Mouse (Mus musculus) liver, embryonic 16.5 days (tissue): ENCODE measurements around the gene Sh2d4b. TPM values are rescaled to one million over a fixed set of nuclear protein-coding genes. Genes with fewer than 3 reads are reported as not detected.

ENCODE experiments used
- ATAC-seq: fragments of 200-750 bp; cut with Nextera tagmentation; 2 replicates; pipeline ENCODE4 v1.8.0; 2017; ENCODE audit warnings: low read depth, mild to moderate bottlenecking, moderate number of reproducible peaks, moderate library complexity
- H3K27ac ChIP-seq: fragments of 300-500 bp; sonication (generic); 2 replicates; pipeline ENCODE4 v1.5.1; 2014; ENCODE audit warnings: mild to moderate bottlenecking, low read length
- H3K27me3 ChIP-seq: fragments of 300-500 bp; sonication (generic); 2 replicates; pipeline ENCODE4 v1.6.1; 2014; ENCODE audit warnings: low read depth, low read length, mixed read lengths; ENCODE audit not compliant: control insufficient read depth, insufficient read depth
- H3K36me3 ChIP-seq: fragments of 300-500 bp; sonication (generic); 2 replicates; pipeline ENCODE4 v1.6.1; 2014; ENCODE audit warnings: mild to moderate bottlenecking; ENCODE audit not compliant: control insufficient read depth, insufficient read depth
- H3K4me1 ChIP-seq: fragments of 300-500 bp; sonication (generic); 2 replicates; pipeline ENCODE4 v1.6.1; 2014; ENCODE audit warnings: low read depth, low read length, mixed read lengths; ENCODE audit not compliant: control insufficient read depth
- H3K4me2 ChIP-seq: fragments of 300-500 bp; sonication (generic); 2 replicates; pipeline ENCODE4 v1.6.1; 2014; ENCODE audit warnings: low read depth, low read length, mixed read lengths
- H3K4me3 ChIP-seq: fragments of 300-500 bp; sonication (generic); 2 replicates; pipeline ENCODE4 v1.5.1; 2014; ENCODE audit warnings: low read depth, mild to moderate bottlenecking, low read length
- H3K9ac ChIP-seq: fragments of 300-500 bp; sonication (generic); 2 replicates; pipeline ENCODE4 v1.6.1; 2014; ENCODE audit warnings: low read depth, low read length
- H3K9me3 ChIP-seq: fragments of 300-500 bp; sonication (generic); replicated peaks from 2 replicates; pipeline ENCODE4 v1.6.1; 2016; ENCODE audit warnings: low read length; ENCODE audit not compliant: control insufficient read depth
- WGBS: fragments of 180-500 bp; shearing (Covaris S2); extraction: QIAGEN DNeasy Blood & Tissue Kit; methylation state at CpG from one replicate; pipeline ENCODE4 v1.1.7; 2014; ENCODE audit not compliant: insufficient replicate concordance; 5-methylcytosine and 5-hydroxymethylcytosine counted together
- polyA plus RNA-seq: library from polyadenylated mRNA; unstranded; fragments of >200 nt; fragmentation: Nextera tagmentation; extraction: Ambion mirVana; gene quantifications from 2 replicates; pipeline ENCODE4 v1.2.1, GENCODE M21; 2015

Gene Sh2d4b
- polyA plus RNA-seq, 1 experiment from 2014 or later = 0.05 TPM

DNA sequence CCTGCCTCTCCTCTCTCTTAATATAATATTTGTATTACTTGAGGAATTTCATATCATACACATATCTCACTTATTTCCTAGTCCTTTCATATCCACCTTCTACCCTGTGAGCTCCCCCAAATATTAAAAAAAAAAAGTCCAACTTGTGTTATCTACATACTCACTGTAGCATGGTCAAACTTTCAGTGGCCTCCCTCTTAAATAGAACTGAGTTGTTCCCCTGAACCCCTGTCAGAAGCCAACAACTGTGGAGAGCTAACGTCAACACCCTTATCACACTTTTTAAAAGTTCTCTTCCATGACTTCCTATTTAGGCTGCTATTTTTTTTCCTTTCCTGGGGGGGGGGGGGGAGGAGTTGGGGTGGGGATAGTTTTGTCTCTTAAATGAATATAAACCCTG, 7.3 kb downstream of the Sh2d4b start:
- Histone ChIP-seq H3K4me2 (no peak overlapping the region), H3K27me3 (no peaks in the 10 kb centered on the region), H3K9me3 (no peaks in the 10 kb centered on the region), H3K36me3 (no peaks in the 10 kb centered on the region), H3K4me3 (no peak overlapping the region), H3K27ac (no peak overlapping the region), H3K9ac (no peak overlapping the region), H3K4me1 (peaks cover 2% of the 10 kb centered on the region; the same call in 1 of the 2 replicates)
- WGBS = 7% methylated on average over 1 of the region's 1 CpGs
- ATAC-seq = no peak

DNA sequence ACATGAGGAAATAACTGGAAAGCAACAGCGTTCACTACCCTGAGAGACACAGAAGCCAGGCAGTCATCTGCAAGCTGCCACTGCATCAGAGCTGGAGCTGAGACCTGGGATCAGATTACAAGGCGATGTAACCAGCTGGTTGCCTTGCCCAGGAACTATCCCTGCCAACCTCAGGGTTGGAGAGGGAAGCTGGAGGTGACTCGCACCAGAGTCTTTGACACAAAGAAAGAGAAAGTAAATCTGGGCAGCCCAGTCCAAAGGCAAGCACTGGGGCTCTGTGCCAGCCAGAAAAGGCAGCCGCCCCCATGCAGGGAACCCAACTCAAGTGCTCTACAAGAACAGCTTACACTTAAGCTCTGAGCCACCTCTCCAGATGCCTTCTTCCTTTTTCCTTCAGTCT, 7.8 kb downstream of the Sh2d4b start:
- Histone ChIP-seq H3K9me3 (no peaks in the 10 kb centered on the region), H3K36me3 (no peaks in the 10 kb centered on the region), H3K27me3 (no peaks in the 10 kb centered on the region), H3K27ac (no peak overlapping the region), H3K9ac (no peak overlapping the region), H3K4me2 (no peak overlapping the region), H3K4me3 (no peak overlapping the region), H3K4me1 (peaks cover 2% of the 10 kb centered on the region; the same call in 1 of the 2 replicates)
- no peak for ATAC-seq
- WGBS = 40% methylated on average over 4 of the region's 4 CpGs

GRCm38 (mm10) chr14:40874565-40874964, 18.5 kb downstream of the Sh2d4b start:
- no peaks in the 10 kb centered on the region for H3K4me1 ChIP-seq
- no peaks in the 10 kb centered on the region for H3K27me3 ChIP-seq
- H3K4me2 ChIP-seq = no peak overlapping the region
- H3K9me3 ChIP-seq = no peaks in the 10 kb centered on the region
- no peak overlapping the region for H3K4me3 ChIP-seq
- no peaks in the 10 kb centered on the region for H3K36me3 ChIP-seq
- no peak for ATAC-seq
- H3K9ac ChIP-seq = no peak overlapping the region
- no peak overlapping the region for H3K27ac ChIP-seq

DNA sequence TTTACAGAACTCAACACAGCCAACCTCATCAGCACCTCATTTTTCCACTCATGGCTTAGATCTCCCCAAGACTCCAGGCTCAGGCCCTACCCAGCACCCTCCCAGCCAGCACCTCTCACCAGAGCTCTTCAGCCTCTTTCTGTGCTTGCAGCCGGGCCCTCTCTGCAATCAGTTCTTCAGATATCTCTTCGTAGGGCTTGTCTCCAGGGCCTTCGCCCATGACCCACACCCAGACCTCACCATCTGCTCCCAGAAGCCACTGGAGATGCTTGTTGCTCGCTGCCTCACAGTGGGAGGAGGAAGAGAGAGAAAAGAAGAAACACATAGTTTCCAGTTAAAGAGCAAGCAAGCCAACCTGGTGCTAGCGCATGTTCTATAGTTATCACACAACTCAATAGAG, 19.1 kb downstream of the Sh2d4b start:
- Histone ChIP-seq H3K4me2 (no peak overlapping the region), H3K9ac (no peak overlapping the region), H3K4me1 (no peaks in the 10 kb centered on the region), H3K27me3 (no peaks in the 10 kb centered on the region), H3K4me3 (no peak overlapping the region), H3K36me3 (no peaks in the 10 kb centered on the region), H3K27ac (no peak overlapping the region), H3K9me3 (no peaks in the 10 kb centered on the region)
- 50% methylated on average over 5 of the region's 5 CpGs for WGBS
- ATAC-seq = no peak

DNA sequence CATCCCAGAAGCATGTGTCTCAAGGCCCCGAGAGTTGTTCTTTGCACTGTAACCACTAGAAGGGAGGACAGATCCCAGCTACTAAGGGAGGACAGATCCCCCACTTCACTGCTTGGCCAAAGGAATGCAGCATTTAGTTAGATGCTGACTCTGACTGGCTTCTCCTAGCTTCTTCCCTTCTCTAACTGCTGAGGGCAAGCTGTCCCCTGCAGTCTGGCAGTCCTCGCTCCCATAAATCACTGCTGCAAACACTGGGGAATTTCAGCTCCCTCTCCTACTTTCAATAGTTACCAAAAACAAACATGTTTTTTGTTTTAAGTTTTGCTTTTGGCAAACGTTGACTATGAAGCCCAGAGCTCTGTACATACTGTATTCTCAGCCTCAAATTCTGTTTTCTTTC, 22.5 kb downstream of the Sh2d4b start:
- Histone ChIP-seq H3K36me3 (no peaks in the 10 kb centered on the region), H3K4me2 (no peak overlapping the region), H3K9ac (no peak overlapping the region), H3K4me3 (no peak overlapping the region), H3K27ac (no peak overlapping the region), H3K27me3 (no peaks in the 10 kb centered on the region), H3K9me3 (no peaks in the 10 kb centered on the region), H3K4me1 (no peaks in the 10 kb centered on the region)
- no peak for ATAC-seq
- WGBS = 60% methylated on average over 3 of the region's 3 CpGs

DNA sequence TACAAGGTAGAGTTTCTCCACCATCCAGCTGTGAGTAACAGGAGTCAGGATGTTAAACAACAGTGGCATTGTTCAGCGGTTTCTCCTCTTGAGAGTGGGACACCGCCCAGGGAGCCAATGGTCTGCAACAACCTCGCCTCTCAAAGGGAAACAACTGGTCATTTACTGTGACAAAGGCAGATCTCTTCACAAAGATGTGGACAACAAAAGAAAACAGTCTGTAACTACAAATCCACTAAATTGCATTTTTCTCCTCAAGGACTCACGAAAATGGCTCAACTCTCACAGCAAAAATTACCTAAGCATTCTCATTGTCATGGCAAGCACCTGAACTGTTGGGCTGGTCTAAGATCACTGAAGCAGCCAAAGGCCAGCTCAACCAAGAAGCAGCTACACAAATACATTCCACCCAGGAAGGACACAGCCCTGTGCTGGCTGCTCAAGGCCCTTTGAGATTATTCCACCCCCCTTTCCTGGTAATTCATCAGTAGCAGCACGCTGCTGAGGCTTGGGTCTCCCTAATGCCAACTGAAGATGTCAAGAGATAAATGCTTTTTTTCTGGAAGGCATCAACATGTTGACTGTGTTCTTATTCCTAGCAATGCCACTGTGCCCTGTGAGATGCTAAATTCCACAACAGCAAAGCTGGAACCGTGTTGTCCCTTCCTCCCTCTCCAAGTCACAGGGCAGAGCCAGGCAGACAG, 28.1 kb downstream of the Sh2d4b start:
- no peaks in the 10 kb centered on the region for H3K9me3 ChIP-seq
- no peak overlapping the region for H3K4me2 ChIP-seq
- no peak overlapping the region for H3K4me3 ChIP-seq
- no peaks in the 10 kb centered on the region for H3K36me3 ChIP-seq
- 66% methylated on average over 6 of the region's 6 CpGs for WGBS
- no peak overlapping the region for H3K27ac ChIP-seq
- no peak for ATAC-seq
- no peaks in the 10 kb centered on the region for H3K27me3 ChIP-seq
- H3K9ac ChIP-seq = no peak overlapping the region
- H3K4me1 ChIP-seq = no peaks in the 10 kb centered on the region

DNA sequence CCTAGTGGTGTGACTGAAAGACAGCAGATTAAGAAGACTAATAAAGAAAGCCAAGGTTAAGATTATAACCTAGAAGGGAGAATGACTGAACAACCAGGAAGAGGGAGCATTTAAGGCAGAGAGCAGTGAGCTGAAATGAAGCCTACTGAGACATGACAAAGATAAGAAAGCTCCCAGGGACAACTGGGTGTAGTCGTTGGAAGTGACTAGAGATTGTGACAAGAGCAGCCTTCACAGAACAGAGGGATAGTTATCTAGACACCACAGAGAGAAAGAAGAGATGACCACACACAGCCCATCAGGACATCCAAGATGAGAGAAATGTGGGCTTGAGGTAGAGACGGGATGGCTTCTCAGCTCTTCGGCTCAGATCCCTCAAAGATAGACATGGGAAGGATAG, 29.4 kb downstream of the Sh2d4b start:
- Histone ChIP-seq H3K27me3 (no peaks in the 10 kb centered on the region), H3K9me3 (no peaks in the 10 kb centered on the region), H3K36me3 (no peaks in the 10 kb centered on the region), H3K27ac (no peak overlapping the region), H3K9ac (no peak overlapping the region), H3K4me3 (no peak overlapping the region), H3K4me1 (no peaks in the 10 kb centered on the region), H3K4me2 (no peak overlapping the region)
- peak; percentile 48; the same call in 1 of the 2 replicates for ATAC-seq
- 19% methylated on average over 3 of the region's 3 CpGs for WGBS

DNA sequence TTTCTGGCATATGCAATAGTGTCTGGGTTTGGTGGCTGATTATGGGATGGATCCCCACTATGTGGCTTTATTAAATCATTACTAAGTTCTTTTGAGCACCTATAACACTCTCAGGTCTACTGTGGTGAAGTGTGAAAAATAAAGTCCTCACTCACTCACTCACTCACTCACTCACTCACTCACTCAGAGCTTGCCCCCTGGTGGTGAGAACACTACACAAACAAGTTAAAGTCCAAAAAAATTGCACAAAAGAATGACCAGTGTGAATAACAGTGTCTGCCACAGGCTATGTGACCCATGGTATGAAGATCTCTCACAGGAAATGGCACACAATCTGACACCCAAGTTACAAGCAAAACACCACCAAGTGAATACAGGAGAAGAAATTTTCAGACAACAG, 30.0 kb downstream of the Sh2d4b start:
- H3K9me3 ChIP-seq = no peaks in the 10 kb centered on the region
- no peak overlapping the region for H3K27ac ChIP-seq
- no peaks in the 10 kb centered on the region for H3K4me1 ChIP-seq
- no peak for ATAC-seq
- no peaks in the 10 kb centered on the region for H3K27me3 ChIP-seq
- no peaks in the 10 kb centered on the region for H3K36me3 ChIP-seq
- H3K4me3 ChIP-seq = no peak overlapping the region
- H3K4me2 ChIP-seq = no peak overlapping the region
- no peak overlapping the region for H3K9ac ChIP-seq

DNA sequence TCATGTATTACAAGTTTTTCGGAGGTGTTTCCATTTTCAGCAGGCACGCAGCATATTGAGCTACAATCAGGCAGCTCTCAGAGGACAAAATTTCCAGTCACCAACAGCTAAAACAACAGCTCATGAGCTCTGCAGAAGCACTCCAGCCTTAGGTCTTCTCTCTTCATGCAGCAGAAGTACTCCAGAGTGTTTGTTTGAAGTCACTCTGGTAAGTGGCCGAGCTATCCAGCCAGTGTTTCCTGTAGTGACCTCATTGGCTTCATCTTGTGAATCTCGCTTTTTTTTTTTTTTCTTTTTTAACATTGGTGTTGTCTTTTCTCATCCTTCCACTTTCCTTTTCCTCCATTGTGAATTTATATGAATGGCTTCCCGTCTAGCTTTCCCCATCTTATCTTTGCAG, 40.1 kb downstream of the Sh2d4b start:
- ATAC-seq = no peak
- H3K36me3 ChIP-seq = no peaks in the 10 kb centered on the region
- no peak overlapping the region for H3K4me3 ChIP-seq
- no peaks in the 10 kb centered on the region for H3K27me3 ChIP-seq
- H3K4me2 ChIP-seq = no peak overlapping the region
- H3K9ac ChIP-seq = no peak overlapping the region
- no peaks in the 10 kb centered on the region for H3K4me1 ChIP-seq
- H3K9me3 ChIP-seq = no peaks in the 10 kb centered on the region
- no peak overlapping the region for H3K27ac ChIP-seq
- WGBS = 46% methylated on average over 5 of the region's 5 CpGs
